Mouse (Mus musculus) mouse trophoblast stem cell (cell line): ENCODE measurements around the gene Abcc2.

Experiments used
- in situ Hi-C, 2 experiments: fragments of 300-500 bp; cut with MseI, MboI; formaldehyde crosslinking; loops; 2 replicates in 1 of 2; 3 replicates in 1 of 2; pipeline ENCODE4 v1.15.1; 2025

Gene Abcc2

GRCm38 (mm10) chr19:43851996-43852630, 70.1 kb downstream of the Abcc2 start:
- in situ Hi-C loops: loop anchor here in 1 of 2 experiments (5.0 kb wide), 1 partner anchor 55 kb away; no protein-coding TSS in a partner anchor

GRCm38 (mm10) chr19:43852837-43853545, 71.0 kb downstream of the Abcc2 start:
- in situ Hi-C loops: loop anchor here in 1 of 2 experiments (5.0 kb wide), 1 partner anchor 54 kb away; no protein-coding TSS in a partner anchor

- in situ Hi-C loops: no loop called here
These were observed 75.4 kb downstream of the Abcc2 start for GRCm38 (mm10) chr19:43857347-43857746.

- in situ Hi-C loops: no loop called here
These were observed 88.4 kb downstream of the Abcc2 start for GRCm38 (mm10) chr19:43870418-43870817.

GRCm38 (mm10) chr19:43874351-43874750, 92.4 kb downstream of the Abcc2 start:
- in situ Hi-C loops: no loop called here

GRCm38 (mm10) chr19:43875996-43876395, 94.0 kb downstream of the Abcc2 start:
- in situ Hi-C loops: no loop called here

- in situ Hi-C loops: no loop called here
These were observed 95.4 kb downstream of the Abcc2 start for GRCm38 (mm10) chr19:43877364-43877763.

GRCm38 (mm10) chr19:43878111-43879092, 96.4 kb downstream of the Abcc2 start:
- in situ Hi-C loops: no loop called here

GRCm38 (mm10) chr19:43879401-43880212, 97.6 kb downstream of the Abcc2 start:
- in situ Hi-C loops: no loop called here

- in situ Hi-C loops: no loop called here
These were observed 98.4 kb downstream of the Abcc2 start for GRCm38 (mm10) chr19:43880420-43880819.

- in situ Hi-C loops: no loop called here
These were observed 99.6 kb downstream of the Abcc2 start for GRCm38 (mm10) chr19:43881615-43882014.

- in situ Hi-C loops: no loop called here
These were observed 101.0 kb downstream of the Abcc2 start for GRCm38 (mm10) chr19:43882895-43883573.

GRCm38 (mm10) chr19:43884668-43885498, 102.9 kb downstream of the Abcc2 start:
- in situ Hi-C loops: no loop called here

- in situ Hi-C loops: no loop called here
These were observed 104.5 kb downstream of the Abcc2 start for GRCm38 (mm10) chr19:43886371-43887099.

GRCm38 (mm10) chr19:43887242-43887641, 105.2 kb downstream of the Abcc2 start:
- in situ Hi-C loops: no loop called here

- in situ Hi-C loops: no loop called here
These were observed 105.7 kb downstream of the Abcc2 start for GRCm38 (mm10) chr19:43887725-43888124.
